Mouse (Mus musculus) left cerebral cortex, postnatal 4 days (tissue): ENCODE measurements around the gene Gna12. TPM values are rescaled to one million over a fixed set of nuclear protein-coding genes. Genes with fewer than 3 reads are reported as not detected.
A peak's percentile ranks its signal among the peaks of the same experiment; 100 is the strongest.

ENCODE experiments used
- DNase-seq: peaks from one replicate; pipeline ENCODE4 v3.0.0-alpha.2; 2022
- intact Hi-C: fragments of 180-260 bp; cut with DNase I; formaldehyde crosslinking; loops from one replicate; pipeline ENCODE4 v1.15.1; 2025
- total RNA-seq, 2 experiments: library from RNA; stranded (reverse); gene quantifications; 2 replicates each; pipeline ENCODE4 v1.2.3; 2021

Gene Gna12
- total RNA-seq, 2 experiments from 2014 or later: 77.3 to 82.0 TPM

- no peak for DNase-seq
- intact Hi-C loops: no loop called here
These were observed 63.7 kb downstream of the Gna12 start for GRCm38 (mm10) chr5:140766566-140766965.

DNA sequence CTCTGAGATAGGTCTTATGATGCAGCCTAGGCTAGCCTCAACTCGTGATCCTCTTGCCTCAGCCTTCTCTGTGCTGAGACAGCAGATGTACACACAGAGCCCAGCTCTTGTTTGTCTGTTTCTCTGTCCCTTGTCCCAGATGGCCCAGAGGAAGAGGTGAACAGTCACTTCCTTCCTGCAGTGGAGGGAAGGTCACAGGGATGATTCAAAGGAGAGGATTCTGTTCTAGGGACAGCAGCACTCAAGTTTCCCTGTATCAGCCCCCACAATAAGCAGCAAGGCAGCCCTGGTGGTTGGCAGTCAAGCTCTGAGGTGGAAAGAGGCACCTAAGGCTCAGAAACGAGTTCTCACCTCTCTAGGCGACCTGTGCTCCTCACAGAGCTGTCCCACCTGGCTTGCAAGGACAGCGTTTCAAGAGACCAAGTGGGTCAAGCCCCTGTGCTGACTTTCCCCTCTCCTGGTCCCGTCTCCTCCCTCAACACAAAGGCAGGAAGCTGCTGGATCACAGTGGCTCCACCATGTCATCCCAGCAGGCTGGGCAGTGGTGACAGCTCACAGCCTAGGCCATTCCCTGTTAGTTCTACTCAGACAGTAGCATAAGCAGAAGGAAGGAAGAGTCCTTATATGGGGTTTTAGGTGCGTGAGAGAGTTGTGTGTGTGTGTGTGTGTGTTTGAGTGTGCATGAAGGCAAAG, 65.2 kb downstream of the Gna12 start:
- DNase-seq: no peak
- intact Hi-C loops: no loop called here

GRCm38 (mm10) chr5:140762540-140762939, 67.7 kb downstream of the Gna12 start:
- DNase-seq: no peak
- intact Hi-C loops: no loop called here

DNA sequence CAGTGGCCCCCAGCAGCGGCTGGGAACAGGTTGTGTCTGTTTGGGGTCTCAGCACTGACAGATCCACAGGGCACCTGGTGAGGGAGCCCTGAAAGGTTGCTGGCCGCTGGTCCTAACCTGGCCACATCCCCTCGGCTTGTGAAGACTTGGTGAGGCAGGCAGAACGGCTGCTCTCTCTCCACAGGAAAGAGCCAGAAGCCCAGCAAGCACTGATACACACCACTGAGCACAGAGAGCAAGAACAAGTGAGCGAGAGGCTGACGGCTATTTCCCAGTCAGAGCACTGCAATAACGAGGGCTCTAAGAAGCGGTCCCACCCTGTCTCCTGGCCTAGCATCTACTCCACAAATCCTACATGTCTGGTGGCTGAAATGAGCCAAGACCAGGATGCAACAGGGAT, 71.4 kb downstream of the Gna12 start:
- DNase-seq: no peak
- intact Hi-C loops: no loop called here

- DNase-seq: no peak
- intact Hi-C loops: no loop called here
These were observed 77.0 kb downstream of the Gna12 start for GRCm38 (mm10) chr5:140753223-140753622.

GRCm38 (mm10) chr5:140752639-140753038, 77.6 kb downstream of the Gna12 start:
- intact Hi-C loops: no loop called here
- no peak for DNase-seq

DNA sequence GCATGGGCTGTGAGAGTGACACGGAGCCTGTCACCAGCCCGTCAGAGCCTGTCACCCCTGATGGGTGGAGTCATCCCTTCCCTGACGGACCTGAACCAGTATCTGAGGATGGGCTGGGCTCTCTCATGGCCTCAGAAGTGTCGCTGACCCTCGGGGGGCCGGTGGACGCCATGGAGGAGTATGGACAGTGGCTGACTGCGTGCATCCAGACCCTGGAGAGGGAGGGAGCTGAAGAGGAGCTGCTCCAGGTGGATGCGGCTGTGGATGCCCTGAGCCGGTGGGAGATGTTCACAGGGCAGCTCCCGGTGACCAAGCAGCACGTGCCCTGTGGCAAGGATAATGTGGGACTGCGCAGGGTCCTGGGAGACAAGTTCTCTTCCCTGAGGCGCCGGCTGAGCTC, 78.2 kb downstream of the Gna12 start:
- DNase-seq: no peak
- intact Hi-C loops: no loop called here

GRCm38 (mm10) chr5:140750925-140751324, 79.3 kb downstream of the Gna12 start:
- intact Hi-C loops: no loop called here
- DNase-seq: peak; percentile 51

DNA sequence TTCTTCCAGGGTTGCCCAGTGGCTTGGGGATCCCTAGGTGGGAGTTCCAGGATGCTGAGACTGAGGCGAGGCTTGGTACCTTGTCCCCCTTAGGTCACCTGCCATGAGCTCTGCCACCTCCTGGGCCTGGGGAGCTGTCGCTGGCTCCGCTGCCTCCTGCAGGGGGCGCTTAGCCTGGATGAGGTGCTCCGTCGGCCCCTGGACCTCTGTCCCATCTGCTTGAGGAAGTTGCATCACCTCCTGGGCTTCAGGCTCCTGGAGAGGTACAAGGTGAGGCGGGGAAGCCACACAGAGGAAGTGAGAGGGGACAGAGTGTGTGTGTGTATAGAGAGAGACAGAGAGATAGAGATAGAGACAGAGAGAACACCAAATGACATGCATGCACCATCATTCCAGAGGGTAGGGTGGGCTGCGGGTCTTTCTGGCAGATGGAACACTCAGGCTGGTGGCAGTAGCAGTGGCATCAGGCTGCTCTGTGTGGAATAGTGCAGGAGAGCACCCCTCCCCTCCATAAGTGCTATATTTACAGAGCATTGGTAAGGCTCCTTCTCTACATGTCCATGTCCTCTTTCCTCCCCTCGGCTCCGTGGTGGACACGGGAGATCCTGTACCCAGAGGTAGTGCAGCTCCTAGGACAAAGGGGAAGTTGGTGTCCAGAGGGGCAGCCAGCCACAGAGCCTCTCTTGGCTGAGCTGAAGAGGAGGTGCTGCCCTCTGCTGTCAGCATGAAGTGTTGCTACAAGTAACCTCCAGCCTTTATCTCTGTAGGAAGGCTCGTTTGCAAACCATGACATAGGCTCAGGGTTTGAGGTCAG, 81.0 kb downstream of the Gna12 start:
- DNase-seq: peak; percentile 84
- intact Hi-C loops: loop anchor here (5.0 kb wide), 1 partner anchor 212 kb away; no protein-coding TSS in a partner anchor

- intact Hi-C loops: loop anchor here (5.0 kb wide), 1 partner anchor 211 kb away; no protein-coding TSS in a partner anchor
- DNase-seq: no peak
These were observed 81.8 kb downstream of the Gna12 start for GRCm38 (mm10) chr5:140748425-140748824.

DNA sequence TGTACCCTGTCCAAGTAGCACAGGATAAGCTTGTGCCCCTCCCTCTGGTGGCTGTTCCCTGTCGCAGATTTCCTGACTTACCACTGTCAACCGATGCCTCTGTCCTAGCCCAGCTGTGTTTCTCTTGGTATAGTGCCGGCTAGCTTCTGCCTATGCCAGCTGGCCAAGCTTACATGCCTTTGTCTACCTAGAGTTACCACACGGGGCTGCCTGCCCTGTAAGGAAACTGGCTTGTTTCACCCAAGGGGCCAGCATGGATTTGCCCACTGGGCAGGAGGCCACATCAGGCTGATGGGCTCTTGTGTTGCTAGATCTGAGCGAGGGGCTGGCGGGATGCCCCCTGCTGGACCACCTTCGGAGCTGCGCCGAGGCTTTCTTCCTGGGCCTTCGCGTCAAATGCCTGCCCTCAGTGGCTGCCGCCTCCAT, 86.5 kb downstream of the Gna12 start:
- peak; percentile 75 for DNase-seq
- intact Hi-C loops: no loop called here

DNA sequence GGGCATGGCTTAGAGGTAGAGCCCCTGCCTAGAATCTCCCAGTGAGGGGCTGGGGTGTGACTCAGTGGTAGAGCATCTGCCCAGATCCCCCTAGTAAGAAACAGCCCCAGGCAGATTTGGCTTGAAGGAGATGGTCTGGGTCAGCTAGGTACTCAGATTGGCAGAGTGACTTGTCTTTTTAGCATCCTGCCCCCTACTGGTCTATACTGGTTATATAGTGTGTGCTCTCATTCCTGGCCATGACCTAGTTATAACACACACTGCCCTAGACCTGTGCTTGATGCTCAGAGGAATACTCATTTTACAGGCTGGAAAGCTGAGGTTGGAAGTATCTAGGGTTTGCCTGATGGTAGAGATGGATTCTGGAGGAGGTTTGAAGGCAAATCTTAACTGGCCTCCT, 88.4 kb downstream of the Gna12 start:
- intact Hi-C loops: no loop called here
- no peak for DNase-seq

- intact Hi-C loops: no loop called here
- no peak for DNase-seq
These were observed 89.2 kb downstream of the Gna12 start for GRCm38 (mm10) chr5:140741040-140741439.

- intact Hi-C loops: no loop called here
- no peak for DNase-seq
These were observed 90.4 kb downstream of the Gna12 start for GRCm38 (mm10) chr5:140739813-140740212.

DNA sequence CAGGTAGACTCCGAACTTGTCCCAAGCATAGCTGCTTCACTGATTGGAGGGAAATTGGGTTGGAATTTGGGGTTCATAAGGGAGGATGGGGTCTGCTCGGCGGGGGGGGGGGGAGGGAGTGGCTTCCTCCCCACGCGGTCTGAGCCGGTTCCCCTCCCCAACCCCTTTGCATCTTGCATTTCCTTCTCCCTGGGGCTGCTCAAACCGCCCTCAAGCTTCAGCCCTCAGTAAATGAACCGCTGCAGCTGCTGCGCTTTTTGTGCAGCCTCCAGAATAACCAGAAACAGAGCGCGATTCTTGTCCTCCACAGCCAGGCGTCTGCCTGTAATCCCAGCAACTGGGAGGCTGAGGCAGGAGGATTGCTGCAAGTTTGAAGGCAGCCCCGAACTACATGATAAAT, 94.1 kb downstream of the Gna12 start:
- intact Hi-C loops: no loop called here
- no peak for DNase-seq

DNA sequence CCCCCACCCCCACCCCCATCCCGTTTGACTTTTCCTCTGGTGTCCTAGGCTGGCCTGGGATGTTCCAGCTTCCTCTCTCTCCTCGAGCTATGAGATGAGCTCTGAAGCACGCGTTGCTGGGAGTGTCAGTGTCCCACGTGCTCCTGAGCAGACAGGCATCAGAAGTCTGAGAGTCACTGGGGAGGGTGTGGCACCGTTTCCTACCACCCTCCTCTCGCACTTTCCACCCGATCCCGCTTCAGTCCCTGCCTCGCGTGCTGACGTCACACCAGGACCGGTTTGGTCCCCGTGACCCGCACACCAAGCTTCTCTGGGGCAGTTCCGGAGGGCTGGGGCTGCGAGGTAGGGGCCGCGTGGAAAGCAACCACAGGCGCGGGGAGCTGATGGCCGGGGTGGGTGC, 94.9 kb downstream of the Gna12 start:
- no peak for DNase-seq

GRCm38 (mm10) chr5:140733336-140733735, 96.9 kb downstream of the Gna12 start:
- no peak for DNase-seq

More for the DNA sequence above, 94.9 kb downstream of the Gna12 start:
- intact Hi-C loops: no loop called here

GRCm38 (mm10) chr5:140732195-140732594, 98.0 kb downstream of the Gna12 start:
- no peak for DNase-seq
- intact Hi-C loops: no loop called here

More at GRCm38 (mm10) chr5:140733336-140733735, 96.9 kb downstream of the Gna12 start:
- intact Hi-C loops: no loop called here

- DNase-seq: no peak
- intact Hi-C loops: no loop called here
These were observed 99.0 kb downstream of the Gna12 start for GRCm38 (mm10) chr5:140731040-140731797.

DNA sequence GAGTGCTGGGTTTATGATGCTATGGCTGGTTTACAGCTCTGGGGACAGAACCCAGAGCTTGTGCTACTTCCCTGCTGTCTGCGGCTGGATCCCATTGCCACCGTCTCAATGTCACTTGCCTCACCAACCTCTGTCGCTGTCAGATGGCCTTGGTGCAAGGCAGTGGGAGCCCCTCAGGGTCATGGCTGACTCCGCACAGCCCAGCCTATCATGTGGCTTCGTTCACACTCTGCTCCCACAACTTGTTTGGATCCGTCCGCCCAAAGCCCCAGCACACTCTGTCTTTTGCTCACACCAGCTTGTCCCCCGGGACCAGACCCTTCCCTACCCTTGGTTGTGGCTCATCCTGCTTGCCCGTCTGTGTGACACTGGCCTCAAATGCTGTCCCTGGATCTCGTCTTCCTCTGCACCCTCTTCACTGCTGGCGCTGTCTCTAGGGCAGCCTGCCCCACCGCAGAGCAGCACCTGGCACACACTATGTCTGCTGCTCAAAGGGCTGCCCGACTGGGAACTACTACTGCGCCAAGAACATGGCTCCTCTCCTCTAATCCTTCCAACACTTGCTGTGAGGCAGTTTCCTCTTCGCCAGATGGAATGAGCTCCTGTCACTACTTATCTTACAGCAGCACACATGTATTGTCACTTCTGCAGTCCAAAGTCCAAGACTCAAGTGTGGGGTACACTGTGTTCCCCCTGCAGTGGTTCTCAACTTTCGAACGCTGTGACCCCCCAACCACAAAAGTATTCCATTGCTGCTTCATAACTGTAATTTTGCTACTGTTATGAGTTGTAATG, 103.1 kb downstream of the Gna12 start:
- intact Hi-C loops: no loop called here
- DNase-seq: peak; percentile 31
